Mouse (Mus musculus) forebrain, embryonic 12.5 days (tissue): Measurements from ENCODE around the gene Cyb561d2. TPM values are rescaled to one million over a fixed set of nuclear protein-coding genes. Genes with fewer than 3 reads are reported as not detected.

Source experiments
- ATAC-seq: fragments of 200-750 bp; cut with Nextera tagmentation; 2 replicates; pipeline ENCODE4 v1.8.0; 2017; ENCODE audit warnings: moderate TSS enrichment; ENCODE audit not compliant: low FRiP score
- H3K27ac ChIP-seq: fragments of 300-500 bp; sonication (generic); 2 replicates; pipeline ENCODE4 v1.5.1; 2016; ENCODE audit warnings: mild to moderate bottlenecking
- H3K27me3 ChIP-seq: fragments of 300-500 bp; sonication (generic); 2 replicates; pipeline ENCODE4 v1.6.1; 2016; ENCODE audit warnings: mild to moderate bottlenecking
- H3K36me3 ChIP-seq: fragments of 300-500 bp; sonication (generic); replicated peaks from 2 replicates; pipeline ENCODE4 v1.6.1; 2016; ENCODE audit warnings: mild to moderate bottlenecking
- H3K4me1 ChIP-seq: fragments of 300-500 bp; sonication (generic); 2 replicates; pipeline ENCODE4 v1.6.1; 2016
- H3K4me2 ChIP-seq: fragments of 300-500 bp; sonication (generic); 2 replicates; pipeline ENCODE4 v1.6.1; 2016; ENCODE audit warnings: mild to moderate bottlenecking, moderate library complexity
- H3K4me3 ChIP-seq: fragments of 300-500 bp; sonication (generic); replicated peaks from 2 replicates; pipeline ENCODE4 v1.5.1; 2016; ENCODE audit warnings: mild to moderate bottlenecking
- H3K9ac ChIP-seq: fragments of 300-500 bp; sonication (generic); 2 replicates; pipeline ENCODE4 v1.6.1; 2016; ENCODE audit warnings: mild to moderate bottlenecking
- H3K9me3 ChIP-seq: fragments of 300-500 bp; sonication (generic); 2 replicates; pipeline ENCODE4 v1.6.1; 2016
- WGBS: fragments of 180-500 bp; shearing (Covaris S2); methylation state at CpG from one replicate; pipeline ENCODE4 v1.1.7; 2016; 5-methylcytosine and 5-hydroxymethylcytosine counted together
- polyA plus RNA-seq: library from polyadenylated mRNA; unstranded; fragments of >200 nt; fragmentation: Nextera tagmentation; extraction: Ambion mirVana; gene quantifications from 2 replicates; pipeline ENCODE4 v1.2.1, GENCODE M21; 2016

Gene Cyb561d2
- 17.7 and 18.9 TPM in 2 replicates for polyA plus RNA-seq

GRCm38 (mm10) chr9:107541474-107542351, at the start of gene Cyb561d2, which contains the start of gene Nprl2:
TSS of gene Cyb561d2 (minus strand) at chr9:107542193.
TSS of gene Nprl2 (plus strand) at chr9:107542226.
- Histone ChIP-seq H3K36me3 (peaks cover 49% of the 10 kb centered on the region), H3K4me1 (peaks cover 41% of the 10 kb centered on the region), H3K4me2 (peak within 1 kb of the TSS; percentile 94), H3K27me3 (no peaks in the 10 kb centered on the region), H3K9ac (peak within 1 kb of the TSS; percentile 74), H3K9me3 (no peaks in the 10 kb centered on the region), H3K4me3 (peak within 1 kb of the TSS; percentile 65), H3K27ac (peak within 1 kb of the TSS; percentile 31; the same call in 1 of the 2 replicates)
- WGBS = 1% methylated on average over 46 of the region's 46 CpGs
- ATAC-seq = peak; percentile 90

GRCm38 (mm10) chr9:107590773-107591060, 48.7 kb upstream of the Cyb561d2 start:
- Histone ChIP-seq H3K27me3 (no peaks in the 10 kb centered on the region), H3K27ac (no peak overlapping the region), H3K36me3 (peaks cover 46% of the 10 kb centered on the region), H3K9me3 (no peaks in the 10 kb centered on the region), H3K9ac (no peak overlapping the region), H3K4me3 (no peak overlapping the region), H3K4me2 (no peak overlapping the region), H3K4me1 (peaks cover 11% of the 10 kb centered on the region)
- 96% methylated on average over 6 of the region's 6 CpGs for WGBS
- ATAC-seq = no peak

- Histone ChIP-seq H3K27ac (no peak overlapping the region), H3K4me1 (peaks cover 11% of the 10 kb centered on the region), H3K9ac (no peak overlapping the region), H3K36me3 (peaks cover 46% of the 10 kb centered on the region), H3K9me3 (no peaks in the 10 kb centered on the region), H3K4me3 (no peak overlapping the region), H3K27me3 (no peaks in the 10 kb centered on the region), H3K4me2 (no peak overlapping the region)
- no peak for ATAC-seq
- WGBS = 93% methylated on average over 25 of the region's 25 CpGs
Observed at GRCm38 (mm10) chr9:107590058-107590772, 48.2 kb upstream of the Cyb561d2 start.

GRCm38 (mm10) chr9:107587833-107588639, 46.0 kb upstream of the Cyb561d2 start:
- H3K4me3 ChIP-seq = peak overlapping the region; percentile 78
- peaks cover 42% of the 10 kb centered on the region for H3K36me3 ChIP-seq
- no peak overlapping the region for H3K27ac ChIP-seq
- H3K9ac ChIP-seq = peak overlapping the region; percentile 66
- H3K9me3 ChIP-seq = no peaks in the 10 kb centered on the region
- H3K27me3 ChIP-seq = no peaks in the 10 kb centered on the region
- peaks cover 11% of the 10 kb centered on the region for H3K4me1 ChIP-seq
- WGBS = 7% methylated on average over 33 of the region's 33 CpGs
- no peak for ATAC-seq
- peak overlapping the region; percentile 85 for H3K4me2 ChIP-seq

- 15% methylated on average over 46 of the region's 46 CpGs for WGBS
- H3K4me1 ChIP-seq = peaks cover 14% of the 10 kb centered on the region
- H3K9ac ChIP-seq = peak within 1 kb of the TSS; percentile 66
- H3K36me3 ChIP-seq = peaks cover 35% of the 10 kb centered on the region
- no peak within 1 kb of the TSS for H3K27ac ChIP-seq
- H3K4me2 ChIP-seq = peak within 1 kb of the TSS; percentile 85
- H3K4me3 ChIP-seq = peak within 1 kb of the TSS; percentile 78
- peak; percentile 97 for ATAC-seq
- no peaks in the 10 kb centered on the region for H3K9me3 ChIP-seq
- no peaks in the 10 kb centered on the region for H3K27me3 ChIP-seq
Observed at GRCm38 (mm10) chr9:107586974-107587832, 45.2 kb upstream of the Cyb561d2 start, which contains the start of gene Ifrd2. TSS of gene Ifrd2 (plus strand) at chr9:107587642.

- no peak for ATAC-seq
- Histone ChIP-seq H3K36me3 (peaks cover 28% of the 10 kb centered on the region), H3K9ac (no peak overlapping the region), H3K4me1 (peaks cover 21% of the 10 kb centered on the region), H3K27ac (no peak overlapping the region), H3K4me3 (no peak overlapping the region), H3K9me3 (no peaks in the 10 kb centered on the region), H3K27me3 (no peaks in the 10 kb centered on the region), H3K4me2 (no peak overlapping the region; the same call in 1 of the 2 replicates)
- WGBS = 92% methylated on average over 5 of the region's 5 CpGs
Observed at GRCm38 (mm10) chr9:107586504-107586903, 44.5 kb upstream of the Cyb561d2 start.

GRCm38 (mm10) chr9:107583174-107583573, 41.2 kb upstream of the Cyb561d2 start:
- no peak overlapping the region for H3K27ac ChIP-seq
- H3K4me2 ChIP-seq = no peak overlapping the region
- no peak overlapping the region for H3K9ac ChIP-seq
- no peaks in the 10 kb centered on the region for H3K9me3 ChIP-seq
- no peak for ATAC-seq
- no peaks in the 10 kb centered on the region for H3K27me3 ChIP-seq
- peaks cover 10% of the 10 kb centered on the region for H3K36me3 ChIP-seq
- peaks cover 35% of the 10 kb centered on the region for H3K4me1 ChIP-seq
- no peak overlapping the region for H3K4me3 ChIP-seq
- 85% methylated on average over 14 of the region's 14 CpGs for WGBS

- Histone ChIP-seq H3K36me3 (peaks cover 10% of the 10 kb centered on the region), H3K4me1 (peaks cover 32% of the 10 kb centered on the region), H3K9me3 (no peaks in the 10 kb centered on the region), H3K27me3 (no peaks in the 10 kb centered on the region), H3K27ac (no peak overlapping the region), H3K4me3 (no peak overlapping the region), H3K4me2 (no peak overlapping the region), H3K9ac (no peak overlapping the region)
- 89% methylated on average over 7 of the region's 7 CpGs for WGBS
- no peak for ATAC-seq
Observed at GRCm38 (mm10) chr9:107582509-107583062, 40.6 kb upstream of the Cyb561d2 start.

GRCm38 (mm10) chr9:107581584-107581983, 39.6 kb upstream of the Cyb561d2 start:
- no peaks in the 10 kb centered on the region for H3K27me3 ChIP-seq
- H3K4me2 ChIP-seq = peak overlapping the region; percentile 92
- H3K4me3 ChIP-seq = peak overlapping the region; percentile 61
- no peak overlapping the region for H3K27ac ChIP-seq
- 81% methylated on average over 4 of the region's 4 CpGs for WGBS
- H3K4me1 ChIP-seq = peaks cover 42% of the 10 kb centered on the region
- no peaks in the 10 kb centered on the region for H3K9me3 ChIP-seq
- H3K36me3 ChIP-seq = peaks cover 10% of the 10 kb centered on the region
- peak overlapping the region; percentile 77 for H3K9ac ChIP-seq
- ATAC-seq = no peak

GRCm38 (mm10) chr9:107580501-107581317, 38.7 kb upstream of the Cyb561d2 start, which contains the start of gene Hyal3:
TSS of gene Hyal3 (plus strand) at chr9:107580818.
- peak within 1 kb of the TSS; percentile 77 for H3K9ac ChIP-seq
- H3K4me1 ChIP-seq = peaks cover 49% of the 10 kb centered on the region
- H3K36me3 ChIP-seq = peaks cover 10% of the 10 kb centered on the region
- peak within 1 kb of the TSS; percentile 88 for H3K27ac ChIP-seq
- H3K27me3 ChIP-seq = no peaks in the 10 kb centered on the region
- WGBS = 1% methylated on average over 32 of the region's 32 CpGs
- peak; percentile 78 for ATAC-seq
- H3K9me3 ChIP-seq = no peaks in the 10 kb centered on the region
- peak within 1 kb of the TSS; percentile 92 for H3K4me2 ChIP-seq
- H3K4me3 ChIP-seq = peak within 1 kb of the TSS; percentile 61
